ENCODE assay signal across 21 mouse cellular contexts in genomic region chr11:81100829-81101228, GRCm38 (mm10).
DNase-seq lines count a peak whose midpoint lies in the region; ATAC-seq and TF ChIP-seq lines count a peak whose summit lies in the region.
"Had no signal": no experiment of that assay in that cellular context is flagged by ENCODE, and none has a peak within 500 bp of the region (broad histone marks: within the 10 kb centered on the region; RNA-seq: fewer than 3 reads in every experiment).

No protein-coding gene starts in this region.

- no peak overlapping the region for H3K27ac ChIP-seq in liver, adult 2 months (replicated peaks; ENCODE audit: insufficient read depth, low read depth, low read length)
- no peak overlapping the region for H3K27ac ChIP-seq in liver, embryonic 14.5 days
- H3K27ac ChIP-seq in lung, postnatal 0 days (ENCODE audit: low read length), result no peak overlapping the region
- H3K27ac ChIP-seq: embryonic facial prominence, embryonic 15.5 days; forebrain, embryonic 15.5 days; heart, embryonic 10.5 days; hindbrain, embryonic 13.5 days had no signal

- WGBS in liver, adult 2 months, result 17% methylated on average over 6 of the region's 6 CpGs
- 53% methylated on average over 6 of the region's 6 CpGs for WGBS in liver, embryonic 14.5 days (ENCODE audit: insufficient replicate concordance)
- WGBS in lung, postnatal 0 days, result 71% methylated on average over 6 of the region's 6 CpGs

- no peak for TF ChIP-seq CTCF in liver, adult 2 months (IDR thresholded peaks at IDR 0.05; ENCODE audit: low read depth, low read length)
- no peak for TF ChIP-seq CTCF in liver, embryonic 14.5 days (IDR thresholded peaks at IDR 0.05; ENCODE audit: low read depth)
- no peak for TF ChIP-seq CTCF in lung, postnatal 0 days (IDR thresholded peaks at IDR 0.05)

- H3K9ac ChIP-seq in liver, adult 2 months (ENCODE audit: low read depth, low read length), result no peak overlapping the region
- no peak overlapping the region for H3K9ac ChIP-seq in liver, embryonic 14.5 days (replicated peaks)
- no peak overlapping the region for H3K9ac ChIP-seq in lung, postnatal 0 days (replicated peaks; ENCODE audit: low read depth)
- H3K9ac ChIP-seq: embryonic facial prominence, embryonic 15.5 days; forebrain, embryonic 15.5 days; hindbrain, embryonic 13.5 days had no signal

- no peak overlapping the region for H3K4me3 ChIP-seq in liver, adult 2 months (ENCODE audit: insufficient read depth, low read depth, low read length)
- H3K4me3 ChIP-seq in liver, embryonic 14.5 days (ENCODE audit: insufficient read depth in 1 of 2, low read depth in 2 of 2, low read length in 2 of 2), result no peak overlapping the region
- no peak overlapping the region for H3K4me3 ChIP-seq in lung, postnatal 0 days (ENCODE audit: low read depth, low read length)
- H3K4me3 ChIP-seq: embryonic facial prominence, embryonic 15.5 days; erythroblast, embryonic 14.5 days; forebrain, embryonic 15.5 days; heart, embryonic 10.5 days; hindbrain, embryonic 13.5 days had no signal

- no peak for TF ChIP-seq EP300 in liver, embryonic 14.5 days (IDR thresholded peaks at IDR 0.05; ENCODE audit: low read depth)
- TF ChIP-seq EP300 in lung, postnatal 0 days (IDR thresholded peaks at IDR 0.05), result no peak

- H3K27me3 ChIP-seq in liver, adult 2 months (ENCODE audit: control insufficient read depth, insufficient read depth, low read length), result no peaks in the 10 kb centered on the region
- H3K27me3 ChIP-seq in liver, embryonic 14.5 days (ENCODE audit: control insufficient read depth, insufficient read depth, low read length), result no peaks in the 10 kb centered on the region
- H3K27me3 ChIP-seq in lung, postnatal 0 days (replicated peaks; ENCODE audit: insufficient read depth, low read length), result no peaks in the 10 kb centered on the region
- H3K27me3 ChIP-seq: embryonic facial prominence, embryonic 15.5 days; forebrain, embryonic 15.5 days; hindbrain, embryonic 13.5 days had no signal

- no peak for TF ChIP-seq POLR2A in liver, adult 2 months (IDR thresholded peaks at IDR 0.05; ENCODE audit: extremely low read depth, insufficient read depth, low read length)

- H3K4me2 ChIP-seq in liver, embryonic 14.5 days (ENCODE audit: low read depth), result no peak overlapping the region
- H3K4me2 ChIP-seq in lung, postnatal 0 days (replicated peaks; ENCODE audit: low read depth, low read length), result no peak overlapping the region
- H3K4me2 ChIP-seq: embryonic facial prominence, embryonic 15.5 days; forebrain, embryonic 15.5 days; hindbrain, embryonic 13.5 days had no signal

- H3K79me2 ChIP-seq in liver, adult 2 months (ENCODE audit: control insufficient read depth, insufficient read depth, low read length), result no peaks in the 10 kb centered on the region

- no peaks in the 10 kb centered on the region for H3K36me3 ChIP-seq in liver, adult 2 months (ENCODE audit: control insufficient read depth, insufficient read depth, low read length)
- no peaks in the 10 kb centered on the region for H3K36me3 ChIP-seq in liver, embryonic 14.5 days (replicated peaks; ENCODE audit: control insufficient read depth, insufficient read depth, low read depth)
- H3K36me3 ChIP-seq in lung, postnatal 0 days (ENCODE audit: insufficient read depth, low read length), result no peaks in the 10 kb centered on the region
- H3K36me3 ChIP-seq: embryonic facial prominence, embryonic 15.5 days; forebrain, embryonic 15.5 days; heart, embryonic 10.5 days; hindbrain, embryonic 13.5 days had no signal

- ATAC-seq in liver, embryonic 14.5 days (ENCODE audit: insufficient read depth), result peak; percentile 63; the same call in 1 of the 2 replicates
- ATAC-seq in lung, postnatal 0 days, result no peak
- ATAC-seq in erythroid progenitor cell, adult 5-6 weeks (replicated peaks; ENCODE audit: low FRiP score, poor library complexity, severe bottlenecking), result no peak
- ATAC-seq: forebrain, embryonic 15.5 days had no signal

- peaks cover 12% of the 10 kb centered on the region for H3K4me1 ChIP-seq in liver, adult 2 months (ENCODE audit: control insufficient read depth, insufficient read depth, low read length)
- H3K4me1 ChIP-seq in liver, embryonic 14.5 days (replicated peaks; ENCODE audit: control insufficient read depth in 2 of 2, insufficient read depth in 2 of 2, low read length in 1 of 2), result no peaks in the 10 kb centered on the region
- H3K4me1 ChIP-seq in lung, postnatal 0 days (ENCODE audit: insufficient read depth, low read depth, low read length), result no peaks in the 10 kb centered on the region
- H3K4me1 ChIP-seq: embryonic facial prominence, embryonic 15.5 days; forebrain, embryonic 15.5 days had no signal

- DNase-seq in adrenal gland, postnatal 10 days, result peak; percentile 6
- no peak for DNase-seq in adrenal gland, adult (ENCODE audit: inconsistent age in 2 of 2, low spot score in 1 of 2)
- DNase-seq in liver, adult 2 months (ENCODE audit: extremely low read depth, low read depth, low spot score), result peak; percentile 98
- peak; percentile 13 to 24 (median 13) for DNase-seq in liver, embryonic 14.5 days (ENCODE audit: low read depth in 3 of 3, low spot score in 3 of 3)
- no peak for DNase-seq in lung, postnatal 0 days (ENCODE audit: low spot score)
- DNase-seq in layer of hippocampus, adult 9-11 months, result no peak
- DNase-seq: adrenal gland, adult 8-10 months; B cell, adult 2 months; cerebellum, adult 11 months; cerebellum, adult 8-10 months; cerebellum, postnatal 14 days; embryo, embryonic 11 days; heart, adult 18-20 months; heart, postnatal 10 days; heart, postnatal 4 days had no signal

- no peaks in the 10 kb centered on the region for H3K9me3 ChIP-seq in liver, embryonic 14.5 days (ENCODE audit: control insufficient read depth, low read length)
- H3K9me3 ChIP-seq in lung, postnatal 0 days (ENCODE audit: low read length), result no peaks in the 10 kb centered on the region
- H3K9me3 ChIP-seq: embryonic facial prominence, embryonic 15.5 days; forebrain, embryonic 15.5 days; heart, embryonic 10.5 days; hindbrain, embryonic 13.5 days had no signal

Comparison
In these comparisons a context has a peak if more than half of its experiments do, and no peak if none do; other contexts are left out.
1. DNase-seq: peak in adrenal gland, postnatal 10 days (single experiment), liver, adult 2 months (single experiment) and liver, embryonic 14.5 days (3 of 3); none in adrenal gland, adult (0 of 2), lung, postnatal 0 days (single experiment) and layer of hippocampus, adult 9-11 months (single experiment).